Mouse (Mus musculus) megakaryocyte, embryonic 14.5 days (primary cell): Measurements from ENCODE around the gene Pdcd4.
"Not testable (repeated sequence)": the region's sequence is repeated elsewhere in the genome, so short reads cannot be mapped to it uniquely, and the experiment has no call there.

Experiments
- FLI1 ChIP-seq: IDR thresholded peaks from 2 replicates; pipeline ENCODE4 v1.6.1; 2012; ENCODE audit warnings: low read length, inconsistent platforms, mixed read lengths
- GATA1 ChIP-seq: IDR thresholded peaks from 3 replicates; pipeline ENCODE4 v1.6.1; 2012; ENCODE audit warnings: mixed read lengths, low read length, inconsistent platforms, borderline replicate concordance

DNA sequence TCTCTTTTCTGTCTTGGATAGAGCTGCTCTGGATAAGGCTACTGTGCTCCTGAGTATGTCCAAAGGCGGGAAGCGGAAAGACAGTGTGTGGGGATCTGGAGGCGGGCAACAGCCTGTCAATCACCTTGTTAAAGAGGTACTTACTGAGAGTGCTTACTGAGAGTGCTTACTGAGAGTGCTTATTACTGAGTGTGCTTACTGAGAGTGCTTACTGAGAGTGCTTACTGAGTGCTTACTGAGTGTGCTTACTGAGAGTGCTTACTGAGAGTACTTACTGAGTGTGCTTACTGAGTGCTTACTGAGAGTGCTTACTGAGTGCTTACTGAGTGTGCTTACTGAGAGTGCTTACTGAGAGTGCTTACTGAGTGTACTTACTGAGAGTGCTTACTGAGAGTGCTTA, 30.0 kb downstream of the Pdcd4 start:
- not testable (repeated sequence) for TF ChIP-seq GATA1, FLI1
